In genomic region chr3:61309197-61309596, GRCm38 (mm10) we compare ENCODE assay signal across 29 mouse cellular contexts. TPM values are rescaled to one million over a fixed set of nuclear protein-coding genes. Genes with fewer than 3 reads are reported as not detected.
"Had no signal": no experiment of that assay in that cellular context is flagged by ENCODE, and none has a peak within 500 bp of the region (broad histone marks: within the 10 kb centered on the region; RNA-seq: fewer than 3 reads in every experiment).

No protein-coding gene starts in this region.

- H3K27ac ChIP-seq: gastrocnemius, adult 2 months; heart, adult 2 months; heart, embryonic 13.5 days; heart, embryonic 15.5 days; hindbrain, embryonic 13.5 days; hindbrain, embryonic 15.5 days; hindbrain, postnatal 0 days; kidney, embryonic 15.5 days; kidney, postnatal 0 days; layer of hippocampus, adult 2 months; left cerebral cortex, adult 2 months; limb, embryonic 10.5 days; limb, embryonic 12.5 days had no signal

- H3K4me3 ChIP-seq: gastrocnemius, adult 2 months; heart, adult 2 months; heart, embryonic 13.5 days; heart, embryonic 15.5 days; hindbrain, embryonic 13.5 days; hindbrain, embryonic 15.5 days; kidney, embryonic 15.5 days; layer of hippocampus, adult 2 months; left cerebral cortex, adult 2 months; limb, embryonic 10.5 days; limb, embryonic 12.5 days had no signal

- H3K4me1 ChIP-seq: heart, embryonic 13.5 days; heart, embryonic 15.5 days; hindbrain, embryonic 13.5 days; hindbrain, embryonic 15.5 days; kidney, embryonic 15.5 days; limb, embryonic 10.5 days; limb, embryonic 12.5 days had no signal

- ATAC-seq: hindbrain, postnatal 0 days; intestine, embryonic 16.5 days had no signal

- DNase-seq: gastrocnemius, adult 2 months; gastrocnemius, postnatal 10 days; gastrocnemius, postnatal 25 days; heart, adult 11 months; heart, adult 2 months; heart, postnatal 14 days; heart, postnatal 36 days; kidney, adult 11 months; kidney, adult 2 months; kidney, adult 9 months; kidney, postnatal 14 days; kidney, postnatal 36 days; liver had no signal

RNA-seq across cellular contexts. Expression of gene B430305J03Rik, which starts 56.6 kb away (rescaled TPM):
- total RNA-seq: gastrocnemius, adult 2 months had no signal
- polyA plus RNA-seq: heart, embryonic 11.5 days; heart, embryonic 13.5 days; heart, embryonic 15.5 days; heart, postnatal 0 days; hindbrain, embryonic 11.5 days; hindbrain, embryonic 13.5 days; hindbrain, embryonic 15.5 days; hindbrain, postnatal 0 days; intestine, embryonic 14.5 days; intestine, embryonic 16.5 days; kidney, embryonic 15.5 days; kidney, postnatal 0 days; limb, embryonic 10.5 days; limb, embryonic 12.5 days had no signal
